Mouse (Mus musculus): ENCODE data around the gene Ubb. TPM values are rescaled to one million over a fixed set of nuclear protein-coding genes. Genes with fewer than 3 reads are reported as not detected.
A peak's percentile ranks its signal among the peaks of the same experiment; 100 is the strongest.

Ubb gene
- polyA plus RNA-seq, 1 experiment from 2014 or later, result 2,001 TPM

GRCm38 (mm10) chr11:62540969-62541368 is 10.0 kb upstream of the Ubb start:
- no peak overlapping the region for H3K27ac ChIP-seq (ENCODE audit: low read depth, low read length)
- no peaks in the 10 kb centered on the region for H3K36me3 ChIP-seq (ENCODE audit: control insufficient read depth, insufficient read depth, low read length)
- H3K4me3 ChIP-seq (ENCODE audit: low read depth, low read length), result no peak overlapping the region
- H3K9me3 ChIP-seq (ENCODE audit: control insufficient read depth, low read length), result no peaks in the 10 kb centered on the region
- H3K4me2 ChIP-seq, result no peak overlapping the region
- 72% methylated on average over 2 of the region's 2 CpGs for WGBS
- H3K9ac ChIP-seq (ENCODE audit: low read depth, low read length), result no peak overlapping the region
- 0 out of 2 replicates have a peak, but pooled peaks cover 2% of the 10 kb centered on the region for H3K27me3 ChIP-seq (replicated peaks; ENCODE audit: control insufficient read depth, insufficient read depth, low read length)
- H3K4me1 ChIP-seq (replicated peaks; ENCODE audit: control insufficient read depth, insufficient read depth, low read length), result peaks cover 5% of the 10 kb centered on the region; the same call in 1 of the 2 replicates
- ATAC-seq (replicated peaks; ENCODE audit: low FRiP score), result no peak
- no peak for DNase-seq (ENCODE audit: low spot score)

- H3K27me3 ChIP-seq (replicated peaks; ENCODE audit: control insufficient read depth, insufficient read depth, low read length), result 0 out of 2 replicates have a peak, but pooled peaks cover 2% of the 10 kb centered on the region
- WGBS, result 74% methylated on average over 8 of the region's 8 CpGs
These were observed 9.4 kb upstream of the Ubb start for GRCm38 (mm10) chr11:62541581-62541980.

GRCm38 (mm10) chr11:62543991-62544390 is 7.0 kb upstream of the Ubb start:
- Histone ChIP-seq H3K27me3 (replicated peaks; ENCODE audit: control insufficient read depth, insufficient read depth, low read length) (0 out of 2 replicates have a peak, but pooled peaks cover 2% of the 10 kb centered on the region), H3K9ac (ENCODE audit: low read depth, low read length) (no peak overlapping the region), H3K4me2 (no peak overlapping the region), H3K36me3 (ENCODE audit: control insufficient read depth, insufficient read depth, low read length) (no peaks in the 10 kb centered on the region), H3K9me3 (ENCODE audit: control insufficient read depth, low read length) (no peaks in the 10 kb centered on the region), H3K27ac (ENCODE audit: low read depth, low read length) (no peak overlapping the region), H3K4me3 (ENCODE audit: low read depth, low read length) (no peak overlapping the region), H3K4me1 (replicated peaks; ENCODE audit: control insufficient read depth, insufficient read depth, low read length) (0 out of 2 replicates have a peak, but pooled peaks cover 2% of the 10 kb centered on the region)
- WGBS, result 84% methylated on average over 3 of the region's 3 CpGs
- no peak for ATAC-seq (replicated peaks; ENCODE audit: low FRiP score)
- DNase-seq (ENCODE audit: low spot score), result no peak

More at GRCm38 (mm10) chr11:62541581-62541980, 9.4 kb upstream of the Ubb start:
- no peak overlapping the region for H3K9ac ChIP-seq (ENCODE audit: low read depth, low read length)
- H3K36me3 ChIP-seq (ENCODE audit: control insufficient read depth, insufficient read depth, low read length), result no peaks in the 10 kb centered on the region
- H3K4me1 ChIP-seq (replicated peaks; ENCODE audit: control insufficient read depth, insufficient read depth, low read length), result peaks cover 5% of the 10 kb centered on the region; the same call in 1 of the 2 replicates
- no peak overlapping the region for H3K4me2 ChIP-seq
- H3K27ac ChIP-seq (ENCODE audit: low read depth, low read length), result no peak overlapping the region
- no peaks in the 10 kb centered on the region for H3K9me3 ChIP-seq (ENCODE audit: control insufficient read depth, low read length)
- no peak overlapping the region for H3K4me3 ChIP-seq (ENCODE audit: low read depth, low read length)
- ATAC-seq (replicated peaks; ENCODE audit: low FRiP score) (no peak), DNase-seq (ENCODE audit: low spot score) (no peak)

GRCm38 (mm10) chr11:62549782-62550181 is 1.2 kb upstream of the Ubb start:
- Histone ChIP-seq H3K4me1 (replicated peaks; ENCODE audit: control insufficient read depth, insufficient read depth, low read length) (peaks cover 20% of the 10 kb centered on the region), H3K36me3 (ENCODE audit: control insufficient read depth, insufficient read depth, low read length) (peaks cover 9% of the 10 kb centered on the region), H3K4me3 (ENCODE audit: low read depth, low read length) (peak overlapping the region; percentile 67), H3K4me2 (peak overlapping the region; percentile 87), H3K27me3 (replicated peaks; ENCODE audit: control insufficient read depth, insufficient read depth, low read length) (no peaks in the 10 kb centered on the region), H3K9ac (ENCODE audit: low read depth, low read length) (peak overlapping the region; percentile 85), H3K27ac (ENCODE audit: low read depth, low read length) (peak overlapping the region; percentile 91), H3K9me3 (ENCODE audit: control insufficient read depth, low read length) (no peaks in the 10 kb centered on the region)
- ATAC-seq (replicated peaks; ENCODE audit: low FRiP score) (no peak), DNase-seq (ENCODE audit: low spot score) (no peak)
- 19% methylated on average over 5 of the region's 5 CpGs for WGBS

GRCm38 (mm10) chr11:62550227-62550685 is 715 bp upstream of the Ubb start:
- peak overlapping the region; percentile 85 for H3K9ac ChIP-seq (ENCODE audit: low read depth, low read length)
- H3K36me3 ChIP-seq (ENCODE audit: control insufficient read depth, insufficient read depth, low read length), result peaks cover 10% of the 10 kb centered on the region
- H3K9me3 ChIP-seq (ENCODE audit: control insufficient read depth, low read length), result no peaks in the 10 kb centered on the region
- ATAC-seq (replicated peaks; ENCODE audit: low FRiP score) (peak; percentile 48), DNase-seq (ENCODE audit: low spot score) (no peak)
- H3K4me3 ChIP-seq (ENCODE audit: low read depth, low read length), result peak overlapping the region; percentile 67
- peaks cover 24% of the 10 kb centered on the region for H3K4me1 ChIP-seq (replicated peaks; ENCODE audit: control insufficient read depth, insufficient read depth, low read length)
- no peaks in the 10 kb centered on the region for H3K27me3 ChIP-seq (replicated peaks; ENCODE audit: control insufficient read depth, insufficient read depth, low read length)
- 1% methylated on average over 11 of the region's 11 CpGs for WGBS
- H3K4me2 ChIP-seq, result peak overlapping the region; percentile 87
- peak overlapping the region; percentile 91 for H3K27ac ChIP-seq (ENCODE audit: low read depth, low read length)

GRCm38 (mm10) chr11:62551226-62552119 is 502 bp downstream of the Ubb start:
- no peaks in the 10 kb centered on the region for H3K27me3 ChIP-seq (replicated peaks; ENCODE audit: control insufficient read depth, insufficient read depth, low read length)
- peaks cover 10% of the 10 kb centered on the region for H3K36me3 ChIP-seq (ENCODE audit: control insufficient read depth, insufficient read depth, low read length)
- peak overlapping the region; percentile 87 for H3K4me2 ChIP-seq
- H3K9ac ChIP-seq (ENCODE audit: low read depth, low read length), result peak overlapping the region; percentile 85
- DNase-seq (ENCODE audit: low spot score), result peak; percentile 93
- peak overlapping the region; percentile 67 for H3K4me3 ChIP-seq (ENCODE audit: low read depth, low read length)
- peak; percentile 86 for ATAC-seq (replicated peaks; ENCODE audit: low FRiP score)
- H3K27ac ChIP-seq (ENCODE audit: low read depth, low read length), result peak overlapping the region; percentile 91
- H3K4me1 ChIP-seq (replicated peaks; ENCODE audit: control insufficient read depth, insufficient read depth, low read length), result peaks cover 26% of the 10 kb centered on the region
- H3K9me3 ChIP-seq (ENCODE audit: control insufficient read depth, low read length), result no peaks in the 10 kb centered on the region
- WGBS, result under 1% methylated on average over 58 of the region's 58 CpGs

GRCm38 (mm10) chr11:62553186-62553585 is 2.2 kb downstream of the Ubb start:
- no peaks in the 10 kb centered on the region for H3K9me3 ChIP-seq (ENCODE audit: control insufficient read depth, low read length)
- H3K4me3 ChIP-seq (ENCODE audit: low read depth, low read length), result peak overlapping the region; percentile 57
- ATAC-seq (replicated peaks; ENCODE audit: low FRiP score), result no peak
- H3K4me2 ChIP-seq, result peak overlapping the region; percentile 85
- peak overlapping the region; percentile 41 for H3K9ac ChIP-seq (ENCODE audit: low read depth, low read length)
- no peak overlapping the region for H3K27ac ChIP-seq (ENCODE audit: low read depth, low read length)
- H3K4me1 ChIP-seq (replicated peaks; ENCODE audit: control insufficient read depth, insufficient read depth, low read length), result peaks cover 26% of the 10 kb centered on the region
- no peak for DNase-seq (ENCODE audit: low spot score)
- WGBS, result 37% methylated on average over 1 of the region's 1 CpGs
- no peaks in the 10 kb centered on the region for H3K27me3 ChIP-seq (replicated peaks; ENCODE audit: control insufficient read depth, insufficient read depth, low read length)
- H3K36me3 ChIP-seq (ENCODE audit: control insufficient read depth, insufficient read depth, low read length), result peaks cover 10% of the 10 kb centered on the region

- Histone ChIP-seq H3K4me2 (peak overlapping the region; percentile 85), H3K9me3 (ENCODE audit: control insufficient read depth, low read length) (no peaks in the 10 kb centered on the region), H3K4me3 (ENCODE audit: low read depth, low read length) (peak overlapping the region; percentile 57), H3K27ac (ENCODE audit: low read depth, low read length) (no peak overlapping the region), H3K36me3 (ENCODE audit: control insufficient read depth, insufficient read depth, low read length) (peaks cover 10% of the 10 kb centered on the region), H3K4me1 (replicated peaks; ENCODE audit: control insufficient read depth, insufficient read depth, low read length) (peaks cover 26% of the 10 kb centered on the region), H3K27me3 (replicated peaks; ENCODE audit: control insufficient read depth, insufficient read depth, low read length) (no peaks in the 10 kb centered on the region), H3K9ac (ENCODE audit: low read depth, low read length) (peak overlapping the region; percentile 30; the same call in 1 of the 2 replicates)
- ATAC-seq (replicated peaks; ENCODE audit: low FRiP score) (no peak), DNase-seq (ENCODE audit: low spot score) (no peak)
- 78% methylated on average over 5 of the region's 5 CpGs for whole genome bisulfite sequencing
These were observed 2.7 kb downstream of the Ubb start for GRCm38 (mm10) chr11:62553633-62554032.
